Mouse (Mus musculus) sigmoid colon, adult 10 weeks (tissue): ENCODE data around the gene Ppp1r12b. TPM values are rescaled to one million over a fixed set of nuclear protein-coding genes. Genes with fewer than 3 reads are reported as not detected.

ENCODE experiments used
- polyA plus RNA-seq: library from polyadenylated mRNA; stranded (reverse); fragments of 350-450 nt; fragmentation: Illumina TruSeq; extraction: RNeasy Lipid Tissue Mini Kit (QIAGEN cat#74804); gene quantifications from one replicate; pipeline ENCODE4 v1.2.3, GENCODE M21; 2014; ENCODE audit warnings: low read depth, low replicate concordance

Gene Ppp1r12b
- polyA plus RNA-seq = 35.8 TPM

GRCm38 (mm10) chr1:134955637-134956176, at the start of gene Ppp1r12b:
Gene Ppp1r12b (minus strand): TSS chr1:134955942.

GRCm38 (mm10) chr1:134962053-134962803, 6.5 kb upstream of the Ppp1r12b start, which contains the start of gene Ube2t:
Gene Ube2t (plus strand): TSS chr1:134962565.

Other genes with a start within 250 kb of the Ppp1r12b start
- 11.7 TPM for gene Ube2t, start 6.6 kb upstream of the Ppp1r12b start, polyA plus RNA-seq
- gene Lgr6, start 149.3 kb upstream of the Ppp1r12b start, polyA plus RNA-seq = 0.16 TPM
- 0.60 TPM for gene Ptpn7, start 176.8 kb upstream of the Ppp1r12b start, polyA plus RNA-seq
- gene Arl8a, start 190.9 kb upstream of the Ppp1r12b start, polyA plus RNA-seq = 24.8 TPM
- 1.0 TPM for gene Gpr37l1, start 211.7 kb upstream of the Ppp1r12b start, polyA plus RNA-seq